Mouse (Mus musculus): ENCODE data around the gene Foxn1. TPM values are rescaled to one million over a fixed set of nuclear protein-coding genes. Genes with fewer than 3 reads are reported as not detected.
A peak's percentile ranks its signal among the peaks of the same experiment; 100 is the strongest.

Foxn1 gene
- polyA plus RNA-seq, 1 experiment from 2014 or later: not detected

DNA sequence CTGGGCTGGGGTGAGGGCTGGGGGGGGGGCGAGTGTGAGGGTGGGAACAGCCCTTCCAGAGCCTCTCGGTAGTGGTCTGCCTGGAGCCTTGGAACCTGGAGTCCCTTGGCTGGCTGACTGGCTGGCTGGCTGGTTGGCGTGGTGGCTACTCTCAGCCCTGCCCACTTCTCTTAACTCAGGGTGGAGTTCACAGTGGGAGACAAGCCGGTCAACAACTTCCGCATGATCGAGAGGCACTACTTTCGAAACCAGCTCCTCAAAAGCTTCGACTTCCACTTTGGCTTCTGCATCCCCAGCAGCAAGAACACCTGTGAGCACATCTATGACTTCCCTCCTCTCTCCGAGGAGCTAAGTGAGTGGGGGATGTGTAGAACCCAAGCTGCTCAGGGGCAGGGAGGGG lies 38.5 kb downstream of the Foxn1 start:
- Histone ChIP-seq H3K9ac (ENCODE audit: low read depth, low read length) (no peak overlapping the region), H3K9me3 (ENCODE audit: control insufficient read depth) (no peaks in the 10 kb centered on the region), H3K4me2 (replicated peaks; ENCODE audit: low read depth) (no peak overlapping the region), H3K4me1 (replicated peaks; ENCODE audit: control insufficient read depth, insufficient read depth, low read length) (peaks cover 12% of the 10 kb centered on the region; the same call in 1 of the 2 replicates), H3K36me3 (ENCODE audit: control insufficient read depth, insufficient read depth) (0 out of 2 replicates have a peak, but pooled peaks cover 9% of the 10 kb centered on the region), H3K4me3 (ENCODE audit: low read depth, low read length) (no peak overlapping the region), H3K27ac (ENCODE audit: low read depth, low read length) (no peak overlapping the region), H3K27me3 (replicated peaks; ENCODE audit: control insufficient read depth, insufficient read depth, low read length) (no peaks in the 10 kb centered on the region)
- 75% methylated on average over 9 of the region's 9 CpGs for WGBS
- TF ChIP-seq CTCF (IDR thresholded peaks at IDR 0.05; ENCODE audit: low read depth): no peak
- ATAC-seq: no peak

DNA sequence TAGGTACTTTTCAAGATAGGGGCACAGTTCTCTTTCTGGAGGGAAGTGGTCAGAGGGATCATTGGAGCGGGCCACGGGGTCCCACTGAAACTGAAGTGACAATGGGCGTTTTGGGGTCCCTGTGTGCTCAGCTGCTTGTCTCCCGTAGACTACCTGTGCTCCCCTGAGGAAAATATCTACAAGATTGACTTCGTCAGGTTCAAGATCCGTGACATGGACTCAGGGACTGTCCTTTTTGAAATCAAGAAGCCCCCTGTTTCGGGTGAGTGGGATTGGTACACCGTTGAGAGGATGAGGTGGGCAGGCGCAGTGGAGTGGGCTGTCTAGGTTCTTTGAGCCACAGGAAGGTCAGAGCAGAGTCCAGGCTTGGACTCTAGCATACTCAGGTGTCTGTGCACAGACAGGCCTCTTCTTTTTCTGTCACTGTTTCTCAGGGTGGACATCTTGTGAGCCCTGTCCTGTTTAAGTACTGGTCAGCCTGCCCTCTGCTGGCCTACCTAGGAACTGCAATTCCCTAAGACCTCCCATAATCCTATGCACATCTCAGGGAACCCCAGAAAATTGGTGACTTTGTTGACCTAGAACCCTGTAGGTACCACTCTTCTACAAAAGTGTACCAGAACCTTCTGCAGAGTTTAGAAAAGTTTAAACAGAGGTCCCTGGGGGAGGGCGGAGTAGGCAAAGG lies 39.1 kb downstream of the Foxn1 start:
- peak; percentile 21; the same call in 1 of the 2 replicates for ATAC-seq
- Histone ChIP-seq H3K36me3 (ENCODE audit: control insufficient read depth, insufficient read depth) (0 out of 2 replicates have a peak, but pooled peaks cover 9% of the 10 kb centered on the region), H3K9me3 (ENCODE audit: control insufficient read depth) (no peaks in the 10 kb centered on the region), H3K27me3 (replicated peaks; ENCODE audit: control insufficient read depth, insufficient read depth, low read length) (no peaks in the 10 kb centered on the region), H3K27ac (ENCODE audit: low read depth, low read length) (no peak overlapping the region), H3K4me2 (replicated peaks; ENCODE audit: low read depth) (no peak overlapping the region), H3K4me3 (ENCODE audit: low read depth, low read length) (no peak overlapping the region), H3K9ac (ENCODE audit: low read depth, low read length) (no peak overlapping the region), H3K4me1 (replicated peaks; ENCODE audit: control insufficient read depth, insufficient read depth, low read length) (peaks cover 12% of the 10 kb centered on the region; the same call in 1 of the 2 replicates)
- TF ChIP-seq CTCF (IDR thresholded peaks at IDR 0.05; ENCODE audit: low read depth): peak; percentile 87
- WGBS: 96% methylated on average over 10 of the region's 10 CpGs

- no peak for TF ChIP-seq CTCF (IDR thresholded peaks at IDR 0.05; ENCODE audit: low read depth)
- H3K9ac ChIP-seq (ENCODE audit: low read depth, low read length): no peak overlapping the region
- no peaks in the 10 kb centered on the region for H3K9me3 ChIP-seq (ENCODE audit: control insufficient read depth)
- no peak overlapping the region for H3K4me2 ChIP-seq (replicated peaks; ENCODE audit: low read depth)
- no peaks in the 10 kb centered on the region for H3K27me3 ChIP-seq (replicated peaks; ENCODE audit: control insufficient read depth, insufficient read depth, low read length)
- no peak overlapping the region for H3K4me3 ChIP-seq (ENCODE audit: low read depth, low read length)
- WGBS: 79% methylated on average over 6 of the region's 6 CpGs
- peaks cover 12% of the 10 kb centered on the region; the same call in 1 of the 2 replicates for H3K4me1 ChIP-seq (replicated peaks; ENCODE audit: control insufficient read depth, insufficient read depth, low read length)
- H3K36me3 ChIP-seq (ENCODE audit: control insufficient read depth, insufficient read depth): peaks cover 13% of the 10 kb centered on the region; the same call in 1 of the 2 replicates
- H3K27ac ChIP-seq (ENCODE audit: low read depth, low read length): no peak overlapping the region
- ATAC-seq: no peak
Observed at GRCm38 (mm10) chr11:78346326-78347069, 39.9 kb downstream of the Foxn1 start.

DNA sequence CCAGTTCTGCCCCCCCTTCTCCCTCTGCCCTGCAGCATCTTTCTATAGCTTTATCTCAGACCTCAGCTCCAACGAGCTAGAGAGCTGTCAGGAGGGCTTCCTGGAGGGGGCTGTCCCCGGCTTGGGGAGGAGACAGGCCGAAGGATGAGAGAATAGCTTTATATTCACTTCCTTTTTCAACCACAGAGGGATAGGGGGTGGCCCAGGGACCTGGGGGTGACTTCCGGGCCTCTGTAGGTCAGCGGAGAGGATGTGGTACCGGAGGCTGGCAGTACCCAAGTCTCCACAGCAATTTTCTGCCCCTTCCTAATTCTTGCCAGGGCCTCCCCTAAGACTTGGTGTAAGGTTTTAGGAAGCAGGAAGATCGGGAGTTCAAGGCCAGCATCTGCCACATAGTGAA lies 40.6 kb downstream of the Foxn1 start:
- Histone ChIP-seq H3K4me1 (replicated peaks; ENCODE audit: control insufficient read depth, insufficient read depth, low read length) (peaks cover 12% of the 10 kb centered on the region; the same call in 1 of the 2 replicates), H3K36me3 (ENCODE audit: control insufficient read depth, insufficient read depth) (peaks cover 19% of the 10 kb centered on the region; the same call in 1 of the 2 replicates), H3K4me3 (ENCODE audit: low read depth, low read length) (no peak overlapping the region), H3K27ac (ENCODE audit: low read depth, low read length) (no peak overlapping the region), H3K4me2 (replicated peaks; ENCODE audit: low read depth) (no peak overlapping the region), H3K9ac (ENCODE audit: low read depth, low read length) (no peak overlapping the region), H3K9me3 (ENCODE audit: control insufficient read depth) (no peaks in the 10 kb centered on the region), H3K27me3 (replicated peaks; ENCODE audit: control insufficient read depth, insufficient read depth, low read length) (no peaks in the 10 kb centered on the region)
- WGBS: 76% methylated on average over 7 of the region's 7 CpGs
- TF ChIP-seq CTCF (IDR thresholded peaks at IDR 0.05; ENCODE audit: low read depth): no peak
- ATAC-seq: no peak

DNA sequence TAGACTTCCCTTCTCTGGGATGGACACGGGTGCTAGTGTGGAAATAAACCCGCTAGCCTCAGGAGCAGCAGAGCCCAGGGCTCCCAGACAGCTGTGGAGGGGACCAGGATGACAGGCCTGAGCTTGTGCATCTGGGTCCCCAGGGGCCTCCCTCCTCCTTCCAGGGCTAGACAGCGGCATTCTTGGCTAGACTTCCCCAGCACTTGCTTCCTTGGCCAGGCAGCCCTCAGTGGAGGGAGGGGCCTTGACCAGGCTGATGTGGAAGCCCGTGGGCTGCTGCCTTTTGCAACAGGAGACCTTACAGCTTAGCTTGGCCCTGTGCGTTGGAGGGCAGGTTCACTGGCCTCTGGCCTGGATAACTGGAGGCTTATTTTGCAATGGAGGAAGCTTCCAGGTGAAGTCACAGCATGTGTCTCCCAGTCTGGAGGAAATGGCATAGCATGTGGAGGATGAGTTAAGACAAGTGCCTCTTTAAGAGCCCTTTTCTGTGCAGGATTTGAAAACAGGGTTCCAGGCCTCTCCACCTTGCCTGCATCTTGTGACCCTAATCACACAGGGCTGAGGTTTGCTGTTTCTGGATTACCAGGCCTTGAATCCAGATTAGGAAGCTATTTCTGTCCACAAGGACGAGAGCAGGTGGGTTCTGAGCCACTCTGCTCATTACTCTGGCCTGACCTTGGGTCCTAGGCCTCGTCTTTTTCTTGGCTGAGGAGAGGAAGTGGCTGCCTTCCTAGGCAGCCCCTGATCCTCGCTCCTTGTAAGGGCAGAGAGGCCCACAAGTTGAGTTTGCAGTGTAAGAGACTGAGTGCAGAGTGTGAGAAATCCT lies 41.3 kb downstream of the Foxn1 start:
- H3K27ac ChIP-seq (ENCODE audit: low read depth, low read length): peak overlapping the region; percentile 16; the same call in 1 of the 2 replicates
- peak overlapping the region; percentile 27 for H3K4me2 ChIP-seq (replicated peaks; ENCODE audit: low read depth)
- no peak overlapping the region for H3K9ac ChIP-seq (ENCODE audit: low read depth, low read length)
- no peaks in the 10 kb centered on the region for H3K27me3 ChIP-seq (replicated peaks; ENCODE audit: control insufficient read depth, insufficient read depth, low read length)
- H3K4me1 ChIP-seq (replicated peaks; ENCODE audit: control insufficient read depth, insufficient read depth, low read length): peaks cover 12% of the 10 kb centered on the region; the same call in 1 of the 2 replicates
- ATAC-seq: no peak
- peaks cover 22% of the 10 kb centered on the region; the same call in 1 of the 2 replicates for H3K36me3 ChIP-seq (ENCODE audit: control insufficient read depth, insufficient read depth)
- no peak overlapping the region for H3K4me3 ChIP-seq (ENCODE audit: low read depth, low read length)
- WGBS: 50% methylated on average over 8 of the region's 8 CpGs
- no peaks in the 10 kb centered on the region for H3K9me3 ChIP-seq (ENCODE audit: control insufficient read depth)
- TF ChIP-seq CTCF (IDR thresholded peaks at IDR 0.05; ENCODE audit: low read depth): no peak
